Mouse (Mus musculus): ENCODE data around the gene Hbb-bs.
"Not testable (repeated sequence)": the region's sequence is repeated elsewhere in the genome, so short reads cannot be mapped to it uniquely, and the experiment has no call there.

Gene Hbb-bs

GRCm38 (mm10) chr7:103827808-103828207, at the start of gene Hbb-bs:
Gene Hbb-bs (minus strand): TSS chr7:103828096.
- no peak for DNase-seq

GRCm38 (mm10) chr7:103877093-103877492, 49.2 kb upstream of the Hbb-bs start:
- DNase-seq = no peak

- DNase-seq = no peak
These were observed 46.6 kb upstream of the Hbb-bs start for GRCm38 (mm10) chr7:103874451-103874850.

- DNase-seq = no peak
These were observed 45.2 kb upstream of the Hbb-bs start for GRCm38 (mm10) chr7:103873064-103873463.

GRCm38 (mm10) chr7:103870667-103871066, 42.8 kb upstream of the Hbb-bs start:
- DNase-seq = no peak

- DNase-seq = no peak
These were observed 37.8 kb upstream of the Hbb-bs start for GRCm38 (mm10) chr7:103865716-103866115.

- DNase-seq = no peak
These were observed 33.6 kb upstream of the Hbb-bs start for GRCm38 (mm10) chr7:103861531-103861930.

- DNase-seq = no peak
These were observed 33.0 kb upstream of the Hbb-bs start for GRCm38 (mm10) chr7:103860855-103861254.

- DNase-seq = no peak
These were observed 31.2 kb upstream of the Hbb-bs start for GRCm38 (mm10) chr7:103859076-103859475.

GRCm38 (mm10) chr7:103854669-103855068, 26.8 kb upstream of the Hbb-bs start:
- no peak for DNase-seq

- DNase-seq = no peak
These were observed 25.2 kb upstream of the Hbb-bs start, which contains the start of gene Hbb-y for GRCm38 (mm10) chr7:103853090-103853489. Gene Hbb-y (minus strand): TSS chr7:103853216.

GRCm38 (mm10) chr7:103844525-103845325, 16.8 kb upstream of the Hbb-bs start:
- no peak for DNase-seq

GRCm38 (mm10) chr7:103843034-103843433, 15.1 kb upstream of the Hbb-bs start, which contains the start of gene Hbb-bh1:
Gene Hbb-bh1 (minus strand): TSS chr7:103843164.
- DNase-seq = no peak

- no peak for DNase-seq
These were observed 12.4 kb upstream of the Hbb-bs start, which contains the start of gene Hbb-bh2 for GRCm38 (mm10) chr7:103840268-103840667. Gene Hbb-bh2 (minus strand): TSS chr7:103840520.

GRCm38 (mm10) chr7:103827139-103827538, 757 bp downstream of the Hbb-bs start:
- DNase-seq = not testable (repeated sequence)

GRCm38 (mm10) chr7:103826255-103826887, 1.5 kb downstream of the Hbb-bs start:
- DNase-seq = no peak

GRCm38 (mm10) chr7:103825536-103826254, 2.2 kb downstream of the Hbb-bs start:
- no peak for DNase-seq

- no peak for DNase-seq
These were observed 3.3 kb downstream of the Hbb-bs start for GRCm38 (mm10) chr7:103824597-103824996.

GRCm38 (mm10) chr7:103815085-103815484, 12.8 kb downstream of the Hbb-bs start:
- DNase-seq = not testable (repeated sequence)

GRCm38 (mm10) chr7:103813766-103814165, 14.1 kb downstream of the Hbb-bs start, which contains the start of gene Hbb-bt:
Gene Hbb-bt (minus strand): TSS chr7:103813996.
- DNase-seq = no peak

GRCm38 (mm10) chr7:103813152-103813551, 14.7 kb downstream of the Hbb-bs start:
- not testable (repeated sequence) for DNase-seq

GRCm38 (mm10) chr7:103812174-103812573, 15.7 kb downstream of the Hbb-bs start:
- DNase-seq = no peak

- no peak for DNase-seq
These were observed 16.6 kb downstream of the Hbb-bs start for GRCm38 (mm10) chr7:103811223-103811845.
